Mouse (Mus musculus) layer of hippocampus, adult 9-11 months (tissue): ENCODE measurements around the gene Ankrd65.

Source experiments
- DNase-seq: peaks from one replicate; pipeline ENCODE4 v3.0.0; 2022

The Ankrd65 gene

DNA sequence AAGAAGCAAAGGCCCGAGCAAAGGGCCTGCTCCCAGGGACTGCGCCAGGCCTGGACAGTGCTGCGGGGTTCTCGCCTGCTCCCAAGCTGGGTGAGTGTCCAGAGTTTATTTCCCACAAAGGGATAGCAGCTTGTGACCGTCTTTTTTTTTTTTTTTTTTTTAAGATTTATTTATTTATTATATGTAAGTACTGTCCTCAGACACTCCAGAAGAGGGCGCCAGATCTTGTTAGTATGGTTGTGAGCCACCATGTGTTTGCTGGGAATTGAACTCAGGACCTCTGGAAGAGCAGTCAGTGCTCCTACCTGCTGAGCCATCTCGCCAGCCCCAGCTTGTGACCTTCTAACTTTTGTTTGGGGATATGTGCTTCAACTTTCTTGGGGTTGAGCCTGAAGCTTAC, 30.8 kb downstream of the Ankrd65 start:
- DNase-seq, result no peak

DNA sequence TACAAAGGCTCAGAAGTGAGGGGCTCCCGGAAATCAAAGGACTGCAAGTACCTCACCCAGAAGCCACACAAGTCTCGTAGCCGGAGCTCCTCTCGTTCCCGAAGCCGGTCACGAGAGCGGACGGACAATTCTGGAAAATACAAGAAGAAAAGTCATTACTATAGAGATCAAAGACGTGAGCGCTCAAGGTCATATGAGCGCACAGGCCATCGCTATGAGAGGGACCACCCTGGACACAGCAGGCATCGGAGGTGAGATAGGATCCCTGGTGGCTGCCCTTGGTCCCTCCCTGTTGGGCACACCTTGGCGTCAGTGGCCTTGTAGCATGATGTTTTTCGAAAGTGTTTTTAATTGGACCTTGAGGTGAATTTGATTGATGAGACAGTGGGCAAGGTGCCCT, 33.2 kb downstream of the Ankrd65 start:
- DNase-seq, result no peak

DNA sequence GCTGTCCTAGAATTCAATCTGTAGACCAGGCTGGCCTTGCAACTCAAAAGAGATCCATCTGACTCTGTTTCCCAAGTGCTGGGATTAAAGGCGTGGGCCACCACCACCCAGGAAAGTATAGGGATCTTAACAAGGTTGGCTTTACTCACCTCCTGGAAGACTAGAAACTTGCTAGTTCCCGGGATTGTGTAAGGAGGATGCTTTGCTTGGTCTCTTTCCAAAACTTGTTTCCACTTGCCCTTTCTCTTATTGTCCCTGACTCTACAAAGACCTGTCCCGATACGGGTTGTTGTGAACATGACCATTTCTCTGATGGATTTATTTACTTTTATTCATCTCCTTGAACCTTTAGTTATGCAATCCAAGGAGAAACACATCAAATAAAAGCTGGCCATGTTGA, 39.6 kb downstream of the Ankrd65 start:
- DNase-seq, result no peak

DNA sequence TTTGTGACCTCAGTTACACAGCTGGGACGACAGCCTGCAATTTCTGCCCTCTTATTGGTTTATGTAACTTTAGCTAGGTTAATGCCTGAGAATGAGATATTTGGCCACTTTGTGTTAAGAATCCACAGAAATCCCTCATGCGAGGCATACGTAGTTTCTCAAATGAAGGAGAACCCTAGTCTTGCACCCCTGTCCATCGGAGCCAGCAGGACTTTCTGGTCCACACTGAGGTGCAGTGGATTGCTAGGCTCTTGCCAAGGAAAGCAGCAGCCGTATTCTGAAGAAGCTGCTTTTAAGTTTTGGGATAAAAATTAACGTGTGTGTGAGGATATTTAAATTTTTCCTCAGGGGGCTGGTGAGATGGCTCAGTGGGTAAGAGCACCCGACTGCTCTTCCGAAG, 40.4 kb downstream of the Ankrd65 start:
- no peak for DNase-seq

DNA sequence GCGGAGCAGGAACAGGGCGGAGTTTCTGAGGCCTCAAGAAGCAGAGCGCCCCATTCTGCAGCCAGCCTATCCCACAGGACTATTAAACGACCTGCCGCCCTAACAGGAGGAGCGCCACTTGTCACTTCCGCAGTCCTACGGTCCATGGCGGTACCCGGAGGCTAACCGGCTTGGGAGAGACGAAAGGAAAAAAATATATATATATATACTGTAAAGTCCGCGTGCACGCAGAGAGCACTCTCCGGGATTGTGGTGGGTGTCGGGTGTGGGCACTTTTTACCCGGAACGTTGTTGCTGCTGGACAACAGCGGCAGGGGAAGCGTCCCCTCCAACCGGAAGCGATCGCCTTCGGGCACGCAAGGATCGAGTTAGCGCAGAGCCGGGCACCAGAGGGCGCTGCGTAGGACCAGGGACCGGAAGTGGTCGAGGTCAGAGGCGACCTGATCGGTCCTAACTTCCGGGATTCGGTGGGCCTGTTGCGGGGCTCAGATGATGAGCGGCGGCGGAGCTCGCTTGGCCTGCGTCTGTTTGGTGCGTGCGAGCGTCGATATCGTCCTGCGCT, 41.0 kb downstream of the Ankrd65 start, which contains the start of gene Aurkaip1:
Aurkaip1 (plus strand) TSS at position 68 of the 562 bp plus-strand sequence.
- DNase-seq, result peak; percentile 94

DNA sequence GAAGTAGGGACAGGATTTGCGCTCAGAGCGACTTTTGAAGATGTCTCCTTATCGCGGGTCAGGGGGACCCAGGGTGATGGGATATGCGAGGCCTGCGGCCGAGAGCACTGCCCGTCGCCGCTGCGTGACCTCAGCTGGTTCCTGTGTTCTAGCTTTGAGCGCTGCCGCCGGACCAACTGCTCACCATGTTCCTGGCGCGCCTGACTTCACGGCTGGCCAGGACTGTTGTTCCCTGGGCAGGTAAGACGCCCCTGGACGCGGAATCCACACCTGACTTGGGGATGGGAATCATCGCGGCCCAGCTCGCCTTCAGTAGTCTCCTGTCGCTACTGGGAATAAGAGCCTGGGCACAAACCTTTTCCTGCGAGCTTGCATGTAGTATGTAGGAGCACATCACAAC, 41.6 kb downstream of the Ankrd65 start:
- DNase-seq, result no peak

DNA sequence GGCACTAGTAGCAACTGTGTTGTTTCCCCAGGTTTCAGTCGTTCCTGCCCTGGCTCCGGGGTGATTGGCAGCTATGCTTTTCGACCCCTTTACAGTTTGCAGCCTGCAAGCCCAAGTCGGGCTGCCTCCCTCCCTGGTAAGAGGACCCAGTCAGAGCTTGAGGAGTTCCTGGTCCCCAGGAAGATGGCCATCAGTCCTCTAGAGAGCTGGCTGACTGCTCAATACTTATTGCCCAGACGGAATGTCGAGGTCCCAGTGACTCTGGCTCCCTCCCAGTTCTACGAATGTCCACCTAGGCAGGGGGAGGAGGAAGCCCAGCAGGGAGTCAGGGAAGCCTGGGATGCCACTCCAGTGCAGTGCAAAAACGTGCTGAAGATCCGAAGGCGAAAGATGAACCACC, 42.1 kb downstream of the Ankrd65 start:
- no peak for DNase-seq

DNA sequence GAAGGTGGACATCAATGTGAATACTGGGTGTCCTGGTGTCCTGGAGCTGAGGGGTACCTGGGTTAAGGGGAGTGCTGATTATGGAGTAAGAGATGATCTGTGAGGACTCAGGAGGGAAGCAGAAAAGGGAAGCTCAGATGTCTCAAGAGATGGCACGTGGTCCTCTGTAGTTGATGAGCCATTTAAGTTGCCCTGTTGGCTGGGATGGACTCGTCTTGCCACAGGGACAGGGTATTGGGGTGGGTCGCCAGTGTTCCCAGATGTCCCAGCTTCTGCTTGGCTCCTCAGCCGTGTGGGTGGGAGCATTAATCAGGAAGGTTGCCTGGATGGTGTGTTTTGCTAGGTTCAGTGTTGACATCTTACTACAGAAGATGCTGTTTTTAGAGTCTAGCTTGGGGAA, 43.0 kb downstream of the Ankrd65 start:
- DNase-seq, result no peak

DNA sequence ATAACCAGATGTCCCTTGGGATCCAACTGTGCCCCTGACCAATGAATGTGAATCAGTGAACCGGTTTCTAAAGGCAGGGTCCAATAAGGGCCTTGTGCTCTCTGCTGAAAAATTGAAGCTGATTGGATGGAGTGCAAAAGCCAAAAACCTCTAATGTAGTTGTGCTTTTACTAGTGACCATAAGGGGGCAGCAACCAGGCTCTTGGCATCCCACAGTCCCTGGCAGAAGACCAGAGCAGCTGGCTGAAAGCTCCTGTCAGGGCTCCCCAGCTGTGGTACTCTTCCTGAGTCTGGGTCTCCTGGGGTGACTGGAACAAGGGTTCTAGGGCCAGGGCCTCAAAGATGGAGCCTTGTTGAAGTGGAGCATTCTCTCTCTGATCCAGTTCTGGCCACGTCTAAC, 43.6 kb downstream of the Ankrd65 start:
- peak; percentile 79 for DNase-seq

DNA sequence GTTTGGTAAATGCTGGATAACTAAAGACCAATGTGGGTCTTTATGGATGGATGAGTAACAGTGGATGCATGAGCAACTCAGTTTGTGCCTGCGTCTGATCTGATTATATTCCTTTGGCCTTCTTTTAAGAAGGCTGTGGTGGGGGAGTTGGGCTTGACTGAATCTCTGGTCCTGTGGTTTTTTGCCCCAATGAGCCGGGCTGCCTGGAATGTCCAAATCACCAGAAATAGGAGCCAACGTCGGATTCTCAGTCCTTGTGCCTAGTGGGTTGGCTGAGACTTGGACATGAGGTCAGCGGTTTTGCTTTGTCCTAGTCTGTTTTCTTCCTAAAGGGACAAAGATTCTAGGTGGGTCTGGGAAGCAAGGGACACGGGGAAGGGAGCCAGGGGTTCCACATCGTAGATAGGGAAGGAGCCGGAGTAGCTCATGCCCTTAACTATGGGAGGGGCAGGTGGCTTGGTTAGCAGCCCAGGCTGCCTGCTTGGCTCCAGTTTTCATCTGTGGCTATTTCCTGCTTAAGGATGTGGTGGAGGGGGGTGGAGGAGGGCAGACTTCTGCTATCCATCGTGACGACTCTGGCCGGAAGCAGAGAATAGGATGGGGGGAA, 47.3 kb downstream of the Ankrd65 start:
- DNase-seq, result no peak

DNA sequence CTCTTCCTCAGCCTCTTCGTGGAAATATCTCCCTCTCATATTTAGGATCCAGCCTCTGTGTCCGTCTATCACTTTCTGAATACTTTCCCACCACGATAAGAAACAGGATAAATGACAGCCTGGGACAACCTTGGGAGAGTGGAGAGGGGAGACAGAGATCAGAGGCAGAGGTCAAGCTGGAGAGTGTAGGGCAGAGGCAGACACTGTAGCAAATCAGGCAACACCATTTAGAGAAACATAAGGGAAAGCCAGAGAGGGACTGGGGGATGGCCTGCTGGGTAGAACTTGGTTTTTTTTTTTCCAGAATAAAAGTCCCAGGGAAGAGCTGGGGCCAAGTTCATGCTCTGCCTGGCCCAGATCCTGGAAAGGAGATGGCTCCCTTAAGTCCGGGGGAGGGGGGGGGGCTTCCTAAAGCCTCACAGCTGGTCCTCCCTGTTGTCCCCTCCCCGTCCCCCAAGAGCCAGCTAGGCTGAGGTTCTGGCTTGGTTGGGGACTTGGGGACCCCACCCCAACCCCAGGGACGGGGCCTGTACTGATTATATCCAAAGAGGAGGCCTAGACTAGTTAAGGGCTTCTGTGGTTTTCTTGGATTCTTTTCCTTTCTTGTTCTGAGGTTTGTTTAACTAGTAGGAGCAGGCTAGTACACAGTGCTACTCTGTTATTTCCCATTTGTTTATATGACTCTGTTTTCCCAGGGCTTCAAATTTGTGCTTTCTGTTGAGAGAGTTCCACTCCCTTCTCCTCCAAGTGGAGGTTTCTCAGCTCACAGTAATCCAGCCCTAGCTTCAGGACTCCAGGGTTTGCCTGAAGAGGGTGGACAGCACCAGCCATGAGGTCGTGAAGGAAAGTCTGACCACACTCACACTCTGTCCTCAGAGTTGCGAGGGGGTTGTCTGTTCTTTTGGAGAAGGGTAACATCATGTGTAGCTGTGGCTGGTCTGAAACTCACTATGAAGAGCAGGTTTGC, 48.2 kb downstream of the Ankrd65 start:
- DNase-seq, result no peak

DNA sequence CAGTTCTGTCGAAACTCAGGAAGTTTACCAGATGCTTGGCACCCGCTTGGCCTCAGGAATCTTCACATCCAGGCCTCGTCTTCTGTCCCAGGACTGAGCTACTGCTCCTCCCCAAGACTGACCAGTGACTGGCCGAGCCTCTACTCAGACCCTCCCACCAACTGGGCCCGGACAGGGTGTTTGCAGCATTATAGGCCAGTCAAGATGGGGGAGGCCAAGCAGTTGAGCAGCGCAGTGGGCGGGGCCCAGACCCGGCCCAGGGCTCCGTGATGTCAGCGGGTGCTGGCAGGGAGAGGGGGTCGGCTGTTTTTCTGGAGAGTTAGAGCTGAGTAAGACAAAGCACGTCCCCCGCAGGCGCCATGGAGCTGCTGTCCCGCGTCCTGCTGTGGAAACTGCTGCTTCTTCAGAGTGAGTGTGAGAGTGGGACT, 49.3 kb downstream of the Ankrd65 start, which contains the start of gene Mxra8:
Mxra8 (plus strand) TSS at position 198 of the 428 bp plus-strand sequence.
- no peak for DNase-seq

DNA sequence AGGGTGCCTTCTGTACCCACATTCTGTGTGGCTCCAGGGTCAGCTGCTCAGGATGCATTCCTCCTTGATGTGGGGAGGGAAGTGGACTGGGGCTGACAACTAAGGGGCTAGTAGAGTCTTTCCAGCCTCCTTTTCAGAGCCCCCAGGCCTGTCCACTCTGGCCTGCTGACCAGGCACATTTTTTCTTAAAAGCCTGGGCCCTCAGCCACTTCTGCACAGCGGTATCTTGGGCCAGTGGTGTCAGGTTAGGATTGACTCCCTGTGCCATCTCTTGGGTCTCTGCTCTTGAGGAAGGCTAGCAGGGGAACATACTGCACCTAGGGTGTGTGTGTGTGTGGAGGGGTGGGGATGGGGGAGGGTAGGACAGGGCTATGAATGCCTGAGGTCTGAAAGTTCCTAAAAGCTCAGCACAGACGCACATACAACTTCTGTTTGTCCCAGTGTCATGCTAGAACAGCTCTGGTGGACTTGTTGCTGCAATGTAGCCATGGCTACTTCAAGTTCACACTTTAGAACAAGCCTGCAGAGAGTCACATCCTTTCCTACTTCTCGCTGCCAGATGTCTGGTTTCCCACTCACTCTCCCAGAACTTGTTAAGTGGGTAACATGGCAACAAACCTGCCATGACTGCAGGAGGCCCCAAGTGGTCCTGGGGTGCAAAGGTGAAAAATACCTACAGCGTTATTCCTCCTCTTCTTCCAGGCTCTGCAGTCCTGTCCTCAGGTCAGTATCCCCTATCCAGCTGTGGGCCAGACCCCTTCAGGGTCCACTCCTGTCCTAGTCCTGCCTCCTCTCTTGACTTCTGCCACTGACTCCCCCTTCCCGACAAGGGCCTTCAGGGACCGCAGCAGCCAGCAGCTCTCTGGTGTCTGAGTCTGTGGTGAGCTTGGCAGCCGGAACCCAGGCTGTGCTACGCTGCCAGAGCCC, 50.1 kb downstream of the Ankrd65 start:
- no peak for DNase-seq

DNA sequence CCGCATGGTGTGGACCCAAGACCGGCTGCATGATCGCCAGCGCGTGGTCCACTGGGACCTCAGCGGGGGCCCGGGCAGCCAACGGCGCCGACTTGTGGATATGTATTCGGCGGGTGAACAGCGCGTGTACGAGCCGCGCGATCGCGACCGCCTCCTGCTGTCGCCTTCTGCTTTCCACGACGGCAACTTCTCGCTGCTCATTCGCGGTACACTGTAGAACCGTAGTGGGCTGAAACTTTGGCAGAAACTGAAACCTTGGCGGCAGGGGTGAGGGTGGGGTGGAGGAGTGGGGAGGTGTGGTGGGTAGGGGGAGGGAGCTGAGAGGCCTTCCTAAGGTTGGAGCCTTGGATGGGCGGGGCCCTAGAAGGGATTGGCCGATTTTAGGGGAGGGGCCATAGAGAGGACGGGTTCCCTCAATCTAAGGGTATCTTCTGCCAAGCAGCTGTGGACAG, 50.8 kb downstream of the Ankrd65 start:
- DNase-seq, result peak; percentile 41

DNA sequence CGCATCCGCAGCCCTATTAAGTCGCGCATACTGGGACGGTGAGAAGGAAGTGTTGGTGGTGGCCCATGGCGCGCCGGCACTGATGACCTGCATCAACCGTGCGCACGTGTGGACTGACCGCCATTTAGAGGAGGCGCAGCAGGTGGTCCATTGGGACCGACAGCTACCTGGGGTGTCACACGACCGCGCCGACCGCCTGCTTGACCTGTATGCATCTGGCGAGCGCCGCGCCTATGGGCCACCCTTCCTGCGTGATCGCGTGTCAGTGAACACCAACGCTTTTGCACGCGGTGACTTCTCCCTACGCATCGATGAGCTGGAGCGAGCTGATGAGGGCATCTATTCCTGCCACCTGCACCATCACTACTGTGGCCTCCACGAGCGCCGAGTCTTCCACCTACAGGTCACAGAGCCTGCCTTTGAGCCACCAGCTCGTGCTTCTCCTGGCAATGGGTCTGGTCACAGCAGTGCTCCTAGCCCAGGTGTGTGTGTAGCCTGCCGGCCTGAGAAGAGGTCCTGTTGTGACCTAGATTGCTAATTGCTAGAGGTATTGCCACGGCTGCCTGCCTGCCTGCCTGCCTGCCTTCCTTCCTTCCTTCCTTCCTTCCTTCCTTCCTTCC, 51.5 kb downstream of the Ankrd65 start:
- no peak for DNase-seq

DNA sequence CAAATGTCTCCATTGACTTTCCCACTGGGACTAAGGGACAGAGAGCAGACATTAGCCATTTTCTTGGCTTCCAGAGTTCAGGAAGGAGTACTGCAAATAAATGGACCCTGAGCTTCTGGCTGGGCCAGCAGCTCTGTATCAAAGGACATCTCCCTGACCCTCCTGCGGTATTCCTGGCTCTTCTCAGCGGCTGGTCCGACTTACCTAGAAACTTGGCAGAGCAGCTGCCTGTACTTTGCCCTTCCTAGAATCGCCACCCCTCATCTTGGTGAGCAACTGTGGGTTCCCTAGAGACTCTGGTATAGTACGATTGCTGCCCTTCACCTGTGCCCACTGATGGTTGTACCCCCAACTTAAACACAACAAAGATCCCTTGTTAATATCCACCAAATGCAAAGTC, 53.0 kb downstream of the Ankrd65 start:
- no peak for DNase-seq

DNA sequence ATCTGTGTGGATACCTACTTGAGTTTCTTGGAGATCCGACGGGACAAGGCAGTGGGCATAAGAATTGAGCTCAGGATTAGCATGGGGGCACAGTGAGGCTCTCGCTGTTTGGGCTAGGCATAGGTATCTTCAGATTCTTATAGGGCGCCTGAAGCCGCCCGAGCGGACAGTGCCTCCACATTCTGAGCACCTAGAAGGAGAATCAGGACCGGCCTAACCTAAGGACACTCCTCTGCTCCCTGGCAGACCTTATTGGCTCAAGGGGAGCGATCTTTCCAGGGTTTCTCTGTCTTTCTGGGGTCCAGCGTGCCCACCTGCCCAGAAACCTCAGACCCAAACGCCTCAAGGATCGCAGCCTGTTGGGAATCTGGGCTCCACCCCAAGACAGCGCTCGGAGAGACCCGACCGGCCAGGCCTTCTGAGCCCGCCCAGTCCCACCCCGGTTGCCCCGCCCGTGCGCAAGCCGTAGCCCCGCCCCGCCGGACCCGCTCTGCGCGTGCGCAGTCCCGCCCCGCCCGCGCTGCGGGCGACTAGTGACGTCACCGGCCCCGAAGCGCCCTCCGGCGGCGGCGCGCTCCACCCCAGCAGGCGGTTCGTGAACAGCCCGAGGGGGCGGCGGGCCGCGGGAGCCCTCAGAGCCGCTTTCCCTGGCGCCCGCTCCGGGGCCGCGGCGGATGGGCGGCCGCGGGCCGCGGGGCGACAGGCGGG, 56.8 kb downstream of the Ankrd65 start, which contains the start of gene Dvl1:
Dvl1 (plus strand) TSS at position 532 of the 708 bp plus-strand sequence.
- DNase-seq, result peak; percentile 86

DNA sequence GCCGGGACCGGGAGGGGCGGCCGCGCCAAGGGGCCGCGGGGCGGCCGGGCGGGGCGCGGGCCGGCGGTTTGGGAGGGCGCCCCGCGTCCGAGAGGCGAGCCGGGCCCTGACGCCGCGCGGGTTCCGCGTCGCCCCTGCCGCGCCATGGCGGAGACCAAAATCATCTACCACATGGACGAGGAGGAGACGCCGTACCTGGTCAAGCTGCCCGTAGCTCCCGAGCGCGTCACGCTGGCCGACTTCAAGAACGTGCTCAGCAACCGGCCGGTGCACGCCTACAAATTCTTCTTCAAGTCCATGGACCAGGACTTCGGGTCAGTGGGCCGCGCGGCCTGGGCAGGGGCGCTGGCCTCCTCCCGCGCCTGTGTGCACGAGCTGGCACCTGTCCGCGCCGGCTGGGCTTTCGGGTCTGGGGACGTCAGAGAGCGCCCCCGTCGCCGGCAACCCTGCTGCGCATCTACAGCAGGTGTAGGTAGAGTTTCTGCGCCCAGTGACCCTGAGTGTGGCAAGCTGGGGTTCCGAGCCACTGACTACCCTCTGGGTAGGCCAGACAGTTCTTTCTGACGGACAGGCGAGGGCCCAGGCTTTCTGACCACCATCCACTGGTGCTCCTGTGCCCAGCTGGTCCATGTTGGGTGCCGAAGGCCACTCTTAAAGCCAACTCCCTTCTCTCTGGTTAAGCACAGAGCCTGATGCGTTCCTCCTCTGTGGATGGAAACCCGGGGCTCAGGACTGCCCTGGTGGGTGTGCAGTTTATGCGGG, 57.5 kb downstream of the Ankrd65 start:
- DNase-seq, result no peak

DNA sequence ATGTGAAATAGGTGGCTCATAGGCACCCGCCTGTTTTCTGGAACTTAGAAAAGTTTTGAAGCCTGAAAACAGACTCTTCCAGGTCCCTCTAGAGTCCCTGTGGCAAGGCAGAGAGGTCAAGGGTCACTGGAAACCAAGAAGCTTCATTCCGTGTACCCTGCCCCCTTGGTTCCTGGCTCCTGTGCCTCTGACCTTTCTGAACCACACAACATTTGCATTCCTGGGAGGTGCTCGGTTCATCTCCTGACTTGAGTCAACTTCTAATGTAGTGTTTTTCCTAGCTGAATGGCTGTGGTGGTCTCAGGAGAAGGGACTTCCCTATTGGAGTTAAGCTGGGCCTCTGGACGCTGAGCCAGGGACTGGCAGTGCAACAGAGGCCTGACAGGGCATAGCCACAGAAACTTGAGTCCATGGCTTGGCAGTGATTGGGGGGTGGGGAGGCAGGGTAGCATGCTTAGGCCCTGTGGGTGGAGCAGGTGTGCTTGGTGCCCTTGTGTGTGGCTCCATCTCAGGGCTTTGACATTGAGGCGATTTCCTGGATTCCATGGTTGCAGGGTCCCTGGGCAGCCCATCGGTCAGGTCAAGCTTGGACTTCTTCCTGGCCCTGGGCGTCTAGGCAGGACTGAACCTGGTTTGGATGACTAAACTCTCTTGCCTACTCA, 58.3 kb downstream of the Ankrd65 start:
- DNase-seq, result no peak
